Mouse (Mus musculus): ENCODE data around the gene Spint2. TPM values are rescaled to one million over a fixed set of nuclear protein-coding genes. Genes with fewer than 3 reads are reported as not detected.

The Spint2 gene
- polyA plus RNA-seq, 1 experiment: 25.9 TPM

DNA sequence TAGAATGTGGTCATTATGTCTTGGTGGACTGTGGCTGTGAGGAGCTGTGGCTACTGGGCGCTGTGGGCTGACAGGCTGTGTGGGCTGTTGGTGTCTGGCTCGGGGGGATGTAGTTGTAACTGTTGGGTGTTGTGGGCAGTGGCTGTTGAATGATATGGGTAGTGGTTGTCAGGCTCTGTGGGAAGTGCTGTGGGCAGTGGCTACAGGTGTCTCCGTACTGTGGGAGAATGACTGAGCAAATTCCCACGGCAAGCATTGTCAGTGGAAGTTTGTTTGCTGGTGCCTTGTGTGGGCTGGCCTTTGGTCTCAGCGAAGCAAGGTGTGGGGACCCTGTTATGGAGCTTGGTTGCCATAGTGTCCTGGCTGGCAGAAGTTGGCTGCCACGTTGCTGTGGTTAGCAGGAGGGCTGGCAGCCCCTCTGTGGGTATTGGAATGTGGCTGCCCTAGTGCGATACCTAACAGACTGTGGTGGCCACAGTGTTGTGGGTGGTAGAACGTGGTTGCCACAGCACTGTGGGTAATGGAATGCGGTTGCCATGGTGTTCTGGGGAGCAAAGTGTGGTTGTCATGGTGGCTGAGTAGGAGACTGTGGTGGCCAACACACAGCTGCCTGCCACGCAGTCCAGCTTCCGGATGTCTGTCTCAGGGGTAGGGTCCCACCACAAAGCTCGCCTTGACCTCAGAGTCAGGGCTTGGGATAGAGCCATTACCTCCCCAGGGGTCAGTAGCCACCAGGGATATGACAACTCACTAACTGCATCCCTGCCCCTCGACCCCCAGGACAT lies 33.3 kb upstream of the Spint2 start:
- H3K4me3 ChIP-seq (ENCODE audit: insufficient read depth, low read length): no peak overlapping the region
- TF ChIP-seq CTCF (IDR thresholded peaks at IDR 0.05; ENCODE audit: extremely low read depth, insufficient read depth, low read length) (no peak), POLR2A (IDR thresholded peaks at IDR 0.05; ENCODE audit: extremely low read depth, insufficient read depth, low read length) (peak; percentile 34; the same call in 1 of the 2 replicates)
- peaks cover 21% of the 10 kb centered on the region for H3K4me1 ChIP-seq (ENCODE audit: control insufficient read depth, insufficient read depth, low read length)
- peak overlapping the region; percentile 95 for H3K27ac ChIP-seq (ENCODE audit: insufficient read depth, low read length)

DNA sequence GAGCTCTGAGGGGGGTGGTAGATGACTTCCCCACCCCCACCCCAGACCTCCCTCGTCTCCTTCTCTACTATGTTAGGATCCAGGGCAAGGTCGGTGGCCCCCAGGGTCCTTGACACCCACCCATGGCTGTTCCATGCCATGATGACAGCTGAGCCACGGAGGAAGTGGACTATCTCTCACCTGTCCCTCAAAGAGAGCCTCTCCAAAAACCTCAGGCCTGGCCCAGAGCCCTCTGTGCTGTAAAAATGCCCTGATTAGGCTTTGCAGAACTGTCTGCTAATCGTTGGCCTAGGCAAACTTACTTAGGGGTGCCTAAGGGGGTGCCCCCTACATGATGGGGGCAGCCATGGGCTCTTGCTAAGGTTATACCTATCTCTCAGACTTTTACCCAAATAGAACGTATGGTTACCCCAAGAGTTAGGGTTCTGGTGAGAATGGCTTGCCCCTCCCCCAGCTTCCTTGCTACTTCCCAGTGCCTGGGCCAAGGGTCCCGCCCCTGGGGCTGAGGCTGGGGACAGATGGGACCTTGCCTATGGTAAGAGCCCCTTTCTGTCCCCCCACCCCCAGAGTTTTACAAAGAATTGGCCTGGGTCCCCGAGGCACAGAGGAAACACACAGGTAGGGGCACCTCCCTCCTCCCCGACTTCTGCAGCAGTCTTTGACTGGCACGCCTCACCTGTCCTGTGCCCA lies 32.0 kb upstream of the Spint2 start:
- no peak for TF ChIP-seq POLR2A (IDR thresholded peaks at IDR 0.05; ENCODE audit: extremely low read depth, insufficient read depth, low read length)
- no peak for TF ChIP-seq CTCF (IDR thresholded peaks at IDR 0.05; ENCODE audit: extremely low read depth, insufficient read depth, low read length)
- peak overlapping the region; percentile 78 for H3K27ac ChIP-seq (ENCODE audit: insufficient read depth, low read length)
- peaks cover 21% of the 10 kb centered on the region for H3K4me1 ChIP-seq (ENCODE audit: control insufficient read depth, insufficient read depth, low read length)
- no peak overlapping the region for H3K4me3 ChIP-seq (ENCODE audit: insufficient read depth, low read length)

DNA sequence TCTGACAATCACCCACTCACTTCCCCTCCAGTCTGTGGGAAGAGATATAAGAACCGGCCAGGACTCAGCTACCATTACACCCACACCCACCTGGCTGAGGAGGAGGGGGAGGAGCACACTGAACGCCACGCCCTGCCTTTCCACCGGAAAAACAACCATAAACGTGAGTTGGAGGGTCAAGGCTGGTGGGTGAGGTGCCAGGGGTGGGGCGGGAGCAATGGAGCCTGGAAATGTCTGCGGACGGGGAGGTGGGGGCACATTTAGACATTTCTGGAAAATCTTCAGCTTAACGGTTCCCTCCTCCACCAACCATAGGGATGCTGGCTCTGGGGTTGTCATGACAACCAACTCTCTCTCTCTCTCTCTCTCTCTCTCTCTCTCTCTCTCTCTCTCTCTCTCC lies 31.3 kb upstream of the Spint2 start:
- H3K4me1 ChIP-seq (ENCODE audit: control insufficient read depth, insufficient read depth, low read length): peaks cover 19% of the 10 kb centered on the region
- peak overlapping the region; percentile 78 for H3K27ac ChIP-seq (ENCODE audit: insufficient read depth, low read length)
- H3K4me3 ChIP-seq (ENCODE audit: insufficient read depth, low read length): peak overlapping the region; percentile 10; the same call in 1 of the 2 replicates
- TF ChIP-seq CTCF (IDR thresholded peaks at IDR 0.05; ENCODE audit: extremely low read depth, insufficient read depth, low read length) (no peak), POLR2A (IDR thresholded peaks at IDR 0.05; ENCODE audit: extremely low read depth, insufficient read depth, low read length) (no peak)

DNA sequence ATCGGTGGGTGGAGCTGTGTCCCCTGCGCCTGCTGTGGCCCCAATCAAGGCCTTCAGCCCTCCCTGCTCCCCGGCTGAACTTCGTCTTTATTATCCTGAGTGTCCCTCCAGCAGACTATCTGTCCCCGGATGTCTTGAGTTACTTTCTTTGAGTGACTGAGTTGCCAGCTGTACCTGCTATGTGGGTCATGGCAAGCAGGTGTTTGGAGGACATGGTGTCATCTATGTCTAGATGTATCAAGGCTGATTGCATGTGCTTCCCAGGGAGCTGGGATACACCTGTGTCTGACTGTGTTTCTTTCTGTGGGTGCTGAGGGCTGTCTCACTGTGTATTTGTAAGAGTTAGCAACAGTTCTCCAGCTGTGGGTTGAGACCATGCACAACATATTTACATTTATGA lies 28.0 kb upstream of the Spint2 start:
- peaks cover 7% of the 10 kb centered on the region for H3K4me1 ChIP-seq (ENCODE audit: control insufficient read depth, insufficient read depth, low read length)

DNA sequence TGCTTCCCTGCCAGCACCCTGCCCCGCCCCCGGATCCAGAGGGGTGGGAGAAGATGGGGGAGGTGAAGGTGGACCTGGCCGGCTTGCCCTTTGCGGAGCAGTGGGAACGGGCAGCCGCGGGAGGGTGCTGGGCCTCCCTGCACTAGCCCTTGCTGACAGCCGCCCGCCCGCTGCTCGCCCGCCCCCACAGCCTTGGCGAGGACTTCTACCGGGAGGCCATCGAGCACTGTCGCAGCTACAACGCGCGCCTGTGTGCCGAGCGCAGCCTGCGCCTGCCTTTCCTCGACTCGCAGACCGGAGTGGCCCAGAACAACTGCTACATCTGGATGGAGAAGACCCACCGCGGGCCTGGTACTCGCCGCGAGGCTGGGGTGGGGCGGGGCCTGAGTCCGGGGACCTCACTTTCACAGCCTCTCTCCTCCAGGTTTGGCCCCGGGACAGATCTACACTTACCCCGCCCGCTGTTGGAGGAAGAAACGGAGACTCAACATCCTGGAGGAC lies 27.6 kb upstream of the Spint2 start:
- TF ChIP-seq POLR2A (IDR thresholded peaks at IDR 0.05; ENCODE audit: extremely low read depth, insufficient read depth, low read length) (no peak), CTCF (IDR thresholded peaks at IDR 0.05; ENCODE audit: extremely low read depth, insufficient read depth, low read length) (no peak)
- Histone ChIP-seq H3K27ac (ENCODE audit: insufficient read depth, low read length) (peak overlapping the region; percentile 73; the same call in 1 of the 2 replicates), H3K4me1 (ENCODE audit: control insufficient read depth, insufficient read depth, low read length) (peaks cover 3% of the 10 kb centered on the region; the same call in 1 of the 2 replicates), H3K4me3 (ENCODE audit: insufficient read depth, low read length) (peak overlapping the region; percentile 45)

More for the DNA sequence above, 28.0 kb upstream of the Spint2 start:
- no peak overlapping the region for H3K27ac ChIP-seq (ENCODE audit: insufficient read depth, low read length)
- peak overlapping the region; percentile 45 for H3K4me3 ChIP-seq (ENCODE audit: insufficient read depth, low read length)
- TF ChIP-seq POLR2A (IDR thresholded peaks at IDR 0.05; ENCODE audit: extremely low read depth, insufficient read depth, low read length) (no peak), CTCF (IDR thresholded peaks at IDR 0.05; ENCODE audit: extremely low read depth, insufficient read depth, low read length) (no peak)

DNA sequence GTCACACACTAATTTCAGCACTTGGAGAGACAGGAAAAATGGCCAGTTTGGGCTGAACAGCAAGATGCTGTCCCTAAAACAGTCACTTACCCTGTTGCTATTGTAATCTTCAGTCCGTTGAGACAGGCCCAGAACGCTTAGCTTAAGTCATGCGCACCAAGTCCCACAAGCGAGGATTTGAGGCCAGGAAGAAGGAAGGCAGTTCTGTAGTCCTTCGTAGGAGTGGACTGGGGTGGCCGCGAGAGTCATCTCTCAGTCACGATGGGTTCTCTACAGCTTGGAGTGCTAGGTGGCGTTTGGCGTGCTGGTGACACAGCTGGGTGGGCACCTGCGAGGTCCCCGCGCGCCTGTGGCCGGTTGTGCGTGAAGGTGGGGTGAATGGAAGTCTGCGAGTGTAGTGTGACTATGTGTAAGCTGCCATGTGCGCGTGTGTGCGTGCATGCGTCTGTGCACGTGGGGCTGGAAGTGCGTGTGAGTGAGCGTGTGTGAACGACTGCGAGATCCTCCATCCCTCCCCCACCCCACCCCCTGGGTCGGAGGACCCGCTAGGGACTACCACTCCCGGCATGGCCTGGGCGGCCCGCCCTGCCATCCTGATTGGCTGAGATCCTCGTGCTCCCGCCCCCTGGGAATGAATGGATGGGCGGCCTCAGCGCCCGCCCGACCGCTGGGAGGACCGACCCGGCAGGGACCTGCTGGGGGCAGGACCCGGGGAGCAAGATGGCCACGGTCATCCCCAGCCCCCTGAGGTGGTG lies 25.8 kb upstream of the Spint2 start:
- peak overlapping the region; percentile 45 for H3K4me3 ChIP-seq (ENCODE audit: insufficient read depth, low read length)
- peaks cover 2% of the 10 kb centered on the region; the same call in 1 of the 2 replicates for H3K4me1 ChIP-seq (ENCODE audit: control insufficient read depth, insufficient read depth, low read length)
- no peak overlapping the region for H3K27ac ChIP-seq (ENCODE audit: insufficient read depth, low read length)
- no peak for TF ChIP-seq CTCF (IDR thresholded peaks at IDR 0.05; ENCODE audit: extremely low read depth, insufficient read depth, low read length)
- 0 out of 2 replicates have a peak, but pooled peaks have one; percentile 24 for TF ChIP-seq POLR2A (IDR thresholded peaks at IDR 0.05; ENCODE audit: extremely low read depth, insufficient read depth, low read length)

DNA sequence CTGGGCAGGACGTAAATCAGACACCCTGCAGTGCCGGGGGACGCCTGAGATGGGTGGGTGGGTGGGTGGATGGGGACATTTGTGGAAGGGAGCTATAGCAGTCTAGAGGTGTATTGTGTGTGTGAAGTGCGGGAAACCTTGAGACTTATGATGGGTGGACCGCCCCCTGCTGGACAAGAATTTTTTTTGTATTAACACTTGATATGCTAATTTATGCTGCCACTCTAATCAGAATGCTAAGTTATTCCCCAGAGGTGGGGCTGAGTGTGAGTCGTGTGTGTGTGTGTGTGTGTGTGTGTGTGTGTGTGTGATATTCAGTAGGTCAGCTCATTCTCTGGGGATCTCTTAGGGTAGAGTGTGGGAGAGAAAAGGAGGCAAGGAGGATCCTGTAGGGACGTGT lies 24.9 kb upstream of the Spint2 start:
- TF ChIP-seq POLR2A (IDR thresholded peaks at IDR 0.05; ENCODE audit: extremely low read depth, insufficient read depth, low read length) (no peak), CTCF (IDR thresholded peaks at IDR 0.05; ENCODE audit: extremely low read depth, insufficient read depth, low read length) (peak; percentile 30; the same call in 1 of the 2 replicates)
- H3K4me1 ChIP-seq (ENCODE audit: control insufficient read depth, insufficient read depth, low read length): peaks cover 2% of the 10 kb centered on the region; the same call in 1 of the 2 replicates
- no peak overlapping the region for H3K27ac ChIP-seq (ENCODE audit: insufficient read depth, low read length)
- no peak overlapping the region; the same call in 1 of the 2 replicates for H3K4me3 ChIP-seq (ENCODE audit: insufficient read depth, low read length)

DNA sequence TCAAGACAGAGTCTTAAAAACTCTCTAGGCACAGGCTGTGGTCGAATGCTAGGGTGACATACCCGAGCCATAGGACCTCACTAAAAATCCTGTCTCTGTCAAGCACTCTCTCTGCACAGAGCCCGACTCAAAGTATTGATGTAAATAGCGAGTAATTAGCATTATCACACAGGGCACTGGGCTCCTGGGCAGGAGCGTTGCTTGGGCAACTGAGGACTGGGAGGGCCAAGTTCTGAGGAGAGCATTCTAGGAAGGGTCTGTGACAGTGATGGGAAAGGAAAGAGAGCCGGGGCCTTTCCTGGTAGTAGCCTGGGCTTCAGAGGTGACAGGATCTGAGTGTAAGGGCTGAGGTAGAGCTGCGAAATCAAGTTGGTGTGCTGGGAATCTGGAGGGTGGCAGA lies 24.4 kb upstream of the Spint2 start:
- Histone ChIP-seq H3K4me1 (ENCODE audit: control insufficient read depth, insufficient read depth, low read length) (peaks cover 2% of the 10 kb centered on the region; the same call in 1 of the 2 replicates), H3K4me3 (ENCODE audit: insufficient read depth, low read length) (peak overlapping the region; percentile 7; the same call in 1 of the 2 replicates), H3K27ac (ENCODE audit: insufficient read depth, low read length) (no peak overlapping the region)
- TF ChIP-seq POLR2A (IDR thresholded peaks at IDR 0.05; ENCODE audit: extremely low read depth, insufficient read depth, low read length) (no peak), CTCF (IDR thresholded peaks at IDR 0.05; ENCODE audit: extremely low read depth, insufficient read depth, low read length) (no peak)

All from cortical plate, adult 2 months (tissue).